Mouse (Mus musculus) retina, embryonic 14.5 days (tissue): ENCODE data around the gene Mapkapk3.
A peak's percentile ranks its signal among the peaks of the same experiment; 100 is the strongest.
"Not testable (repeated sequence)": the region's sequence is repeated elsewhere in the genome, so short reads cannot be mapped to it uniquely, and the experiment has no call there.

Experiments
- DNase-seq: peaks from one replicate; pipeline ENCODE4 v3.0.0-alpha.2; 2015; ENCODE audit warnings: low spot score

The Mapkapk3 gene

DNA sequence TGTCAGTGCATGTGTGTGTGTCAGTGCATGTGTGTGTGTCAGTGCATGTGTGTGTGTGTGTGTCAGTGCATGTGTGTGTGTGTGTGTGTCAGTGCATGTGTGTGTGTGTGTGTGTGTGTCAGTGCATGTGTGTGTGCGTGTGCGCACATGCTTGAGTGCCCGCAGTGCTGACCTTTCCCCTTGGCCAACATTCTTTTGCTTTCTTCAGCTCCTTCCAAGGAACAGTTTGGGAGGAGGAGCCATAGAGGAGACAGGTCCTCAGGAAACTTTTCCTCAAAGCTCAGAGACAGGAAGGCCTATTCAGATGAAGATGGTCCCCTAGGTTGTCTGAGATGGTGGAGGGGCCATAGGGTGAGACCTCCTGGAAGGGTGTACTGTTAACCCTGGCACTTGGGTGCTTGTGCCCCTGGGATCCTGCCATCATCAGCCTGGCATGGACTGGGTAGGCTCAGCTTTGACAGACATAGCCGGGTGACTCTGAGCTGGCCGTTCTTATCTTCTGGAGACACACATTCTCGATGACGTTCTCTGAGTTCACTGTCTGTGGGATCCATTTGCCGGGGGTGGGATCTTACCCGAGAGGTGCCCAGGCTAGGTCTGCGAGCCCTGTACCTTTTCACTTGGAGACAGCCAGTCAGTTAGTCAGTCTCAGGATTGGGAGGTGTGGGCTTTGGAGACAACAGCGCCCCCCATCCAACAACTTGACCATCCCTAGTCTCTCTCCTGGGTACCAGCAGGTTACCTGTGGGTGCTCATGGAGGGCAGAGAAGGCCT is 17.6 kb upstream of the Mapkapk3 start:
- DNase-seq = no peak

DNA sequence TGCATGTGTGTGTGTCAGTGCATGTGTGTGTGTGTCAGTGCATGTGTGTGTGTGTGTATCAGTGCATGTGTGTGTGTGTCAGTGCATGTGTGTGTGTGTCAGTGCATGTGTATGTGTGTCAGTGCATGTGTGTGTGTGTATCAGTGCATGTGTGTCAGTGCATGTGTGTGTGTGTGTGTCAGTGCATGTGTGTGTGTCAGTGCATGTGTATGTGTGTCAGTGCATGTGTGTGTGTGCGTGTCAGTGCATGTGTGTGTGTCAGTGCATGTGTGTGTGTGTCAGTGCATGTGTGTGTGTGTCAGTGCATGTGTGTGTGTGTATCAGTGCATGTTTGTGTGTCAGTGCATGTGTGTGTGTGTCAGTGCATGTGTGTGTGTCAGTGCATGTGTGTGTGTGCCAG is 17.0 kb upstream of the Mapkapk3 start:
- not testable (repeated sequence) for DNase-seq

DNA sequence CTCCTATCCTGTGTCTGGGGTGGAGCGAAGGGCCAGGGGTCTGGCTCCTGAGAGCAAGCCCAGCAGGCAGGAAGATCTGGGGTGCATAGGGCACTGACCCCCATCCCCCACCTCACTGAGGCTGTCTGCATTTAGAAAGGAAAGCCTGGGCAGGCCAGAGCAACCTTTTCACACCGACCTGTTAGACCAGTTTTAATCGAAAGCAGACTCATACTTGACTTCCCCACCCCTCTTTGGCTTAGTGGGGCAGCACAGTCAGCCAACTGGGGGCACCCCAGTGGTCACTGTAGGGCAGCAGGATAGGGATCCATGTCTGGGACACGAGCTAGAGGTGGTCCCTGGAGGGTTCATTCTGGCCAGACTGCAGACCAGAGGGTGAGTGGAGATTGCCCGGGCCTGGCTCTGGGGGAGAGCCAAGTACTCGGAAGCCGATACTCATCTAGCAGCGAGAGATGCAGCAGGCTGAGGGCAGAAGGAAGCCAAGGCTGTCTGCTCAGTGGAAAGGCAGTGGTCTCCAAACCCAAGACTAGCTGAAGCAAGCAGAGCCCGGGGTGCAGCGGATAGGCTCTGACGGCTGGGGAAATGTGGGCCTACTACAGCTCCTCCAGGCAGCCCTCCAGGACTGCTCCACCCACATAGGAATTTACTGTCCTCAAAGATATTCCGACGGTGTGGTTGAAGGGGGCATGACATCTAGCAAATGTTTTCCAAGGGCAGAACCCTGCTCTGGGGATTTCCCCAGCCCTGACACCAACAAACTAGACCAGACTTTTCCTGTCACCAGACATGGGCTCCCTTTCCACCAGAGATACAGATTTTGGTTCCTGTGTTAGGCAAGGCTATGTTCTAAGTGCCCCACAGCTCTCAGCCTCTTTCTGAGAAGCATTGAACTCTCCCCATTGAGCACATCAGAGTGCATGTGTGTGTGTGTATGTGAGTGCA is 16.2 kb upstream of the Mapkapk3 start:
- no peak for DNase-seq

DNA sequence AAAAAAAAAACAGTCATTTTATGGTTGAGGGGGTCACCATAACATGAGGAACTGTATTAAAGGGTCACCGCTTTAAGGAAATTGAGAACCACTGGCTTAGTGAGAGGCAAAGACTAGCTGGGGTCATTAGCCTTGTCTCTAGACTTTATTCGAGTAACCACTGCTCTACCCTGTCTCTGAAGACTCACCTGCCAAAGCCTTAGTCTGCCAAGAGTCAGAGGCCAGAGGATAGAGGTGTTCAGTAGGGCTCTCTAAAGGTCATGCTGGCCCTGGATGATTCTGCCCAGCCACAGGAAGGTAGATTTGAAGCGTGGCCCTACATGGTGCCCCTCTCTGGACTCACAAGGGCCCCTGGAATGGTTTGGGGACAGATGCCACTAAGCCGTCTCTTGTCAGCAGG is 15.3 kb upstream of the Mapkapk3 start:
- DNase-seq = no peak

DNA sequence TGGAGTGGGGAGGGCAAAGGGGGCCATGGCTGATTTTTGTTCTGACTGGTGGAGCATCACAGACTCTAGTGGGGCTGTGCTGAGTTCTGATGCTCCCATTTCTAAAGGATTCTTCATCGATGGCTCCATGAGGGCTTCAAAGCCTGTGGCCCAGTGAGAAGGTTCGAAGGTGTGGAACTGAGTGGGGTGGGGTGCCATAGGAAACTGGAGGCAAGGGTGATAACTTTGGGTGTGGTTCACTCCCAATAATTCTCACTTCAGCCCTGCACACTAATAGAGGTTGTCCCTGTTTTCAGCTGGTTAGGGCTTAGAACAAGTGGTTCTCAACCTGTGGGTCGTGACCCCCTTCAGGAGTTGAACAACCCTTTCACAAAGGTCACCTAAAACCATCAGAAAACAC is 14.7 kb upstream of the Mapkapk3 start:
- no peak for DNase-seq

DNA sequence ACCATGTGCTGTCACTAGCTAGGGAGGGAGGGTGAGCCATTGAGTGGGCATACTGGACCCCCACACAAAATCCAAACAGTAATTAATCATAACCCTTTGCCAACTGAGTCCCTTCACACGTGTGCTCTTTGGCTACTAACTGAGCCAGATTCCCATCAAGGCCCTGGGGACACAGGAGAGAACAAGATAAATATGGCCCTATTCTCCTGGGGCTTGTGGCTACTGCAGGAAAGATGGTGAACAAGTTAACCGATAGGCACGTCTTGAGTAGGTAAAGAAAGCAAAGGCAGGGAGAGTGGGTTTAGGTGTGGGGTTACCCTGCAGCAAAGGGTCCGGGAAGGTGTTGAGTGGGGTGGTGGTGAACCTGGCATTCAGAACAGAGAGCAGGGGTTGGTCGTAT is 14.2 kb upstream of the Mapkapk3 start:
- no peak for DNase-seq

DNA sequence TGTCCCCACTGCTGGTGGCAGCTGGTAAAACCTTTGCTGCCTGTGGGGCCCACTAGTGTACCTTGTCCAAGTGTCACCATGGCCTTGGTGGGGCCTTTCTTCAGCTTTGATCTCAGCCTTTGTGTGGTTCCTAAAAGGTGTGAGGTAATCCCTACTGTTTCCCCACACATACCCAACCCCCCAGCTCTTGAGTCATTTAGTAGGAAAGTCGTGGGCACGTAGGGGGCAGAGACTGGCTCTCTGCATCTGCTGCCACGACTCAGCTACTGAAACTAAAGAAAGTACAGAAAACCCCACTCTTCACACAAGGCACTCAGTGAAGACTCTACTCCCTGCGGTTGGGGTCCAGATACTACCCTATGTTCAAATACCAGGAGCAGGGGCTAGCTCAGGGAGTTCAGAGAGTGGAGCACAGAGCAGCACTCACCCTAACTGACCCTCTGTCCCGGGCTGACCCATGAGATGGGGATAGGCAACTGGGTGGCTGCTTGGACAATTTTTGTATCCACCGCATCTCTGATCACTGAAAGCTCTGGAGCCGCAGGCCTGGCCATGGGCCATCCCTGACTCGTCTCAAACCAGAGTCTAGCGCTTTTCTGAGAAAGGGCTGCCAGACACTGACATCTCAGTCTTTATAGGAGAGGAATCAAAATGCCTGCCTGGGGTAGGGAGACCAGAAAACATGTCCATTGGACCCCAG is 13.6 kb upstream of the Mapkapk3 start:
- no peak for DNase-seq

DNA sequence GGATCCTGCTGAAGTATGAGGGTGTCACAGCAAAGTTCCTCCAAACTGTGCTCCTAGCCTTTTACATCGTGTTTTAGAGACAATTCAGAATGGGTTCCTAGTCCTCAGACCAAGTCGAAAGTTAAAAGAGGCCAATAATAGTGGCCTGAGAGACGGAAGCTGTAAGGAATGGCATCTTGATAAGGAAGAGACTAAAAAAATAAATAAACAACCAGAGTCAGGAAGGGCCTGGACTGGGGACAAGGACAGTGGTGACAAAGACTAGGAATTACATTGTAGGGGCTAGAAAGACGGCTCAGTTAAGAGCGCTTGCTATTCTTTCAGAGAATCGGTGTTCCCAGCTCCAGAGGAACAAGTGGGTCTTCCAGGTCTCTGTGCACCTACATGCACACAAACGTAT is 12.9 kb upstream of the Mapkapk3 start:
- DNase-seq = no peak

DNA sequence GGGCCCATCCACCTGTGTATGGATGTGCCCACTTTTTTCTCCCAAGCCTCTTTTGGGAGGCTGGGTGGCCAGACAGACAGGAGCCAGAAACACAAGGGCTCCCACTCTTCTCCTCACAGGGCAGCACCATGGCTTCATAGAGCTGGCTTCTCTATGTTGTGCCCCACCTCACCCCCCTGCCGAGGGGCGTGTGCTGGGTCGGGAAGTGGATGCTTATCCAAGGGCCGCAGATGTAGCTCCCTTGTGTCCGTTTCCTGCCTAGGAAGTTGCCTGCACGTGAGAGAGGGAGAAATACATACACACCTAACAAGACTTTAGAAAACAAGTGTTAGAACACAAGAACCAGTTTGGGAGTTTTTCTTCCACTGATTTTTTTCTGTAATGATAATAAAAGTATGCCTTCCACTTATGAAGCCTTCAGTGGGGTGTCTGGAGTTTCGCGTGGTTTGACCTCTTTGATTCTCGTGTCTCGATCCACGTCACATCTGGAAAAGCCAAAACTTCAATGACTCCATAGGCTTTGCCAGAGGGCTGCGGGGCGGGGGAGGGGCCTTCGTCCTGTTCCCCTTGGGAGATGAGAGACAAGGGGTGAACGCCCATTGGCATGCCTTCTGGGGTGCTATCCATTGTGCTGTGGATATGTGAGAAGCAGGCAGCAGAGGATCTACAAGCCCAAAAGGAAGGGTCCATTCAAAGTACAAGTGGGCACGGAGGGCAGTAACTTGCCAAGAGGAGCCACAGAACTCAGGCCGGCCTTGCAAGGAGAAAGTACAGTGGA is 12.1 kb upstream of the Mapkapk3 start:
- DNase-seq = no peak

DNA sequence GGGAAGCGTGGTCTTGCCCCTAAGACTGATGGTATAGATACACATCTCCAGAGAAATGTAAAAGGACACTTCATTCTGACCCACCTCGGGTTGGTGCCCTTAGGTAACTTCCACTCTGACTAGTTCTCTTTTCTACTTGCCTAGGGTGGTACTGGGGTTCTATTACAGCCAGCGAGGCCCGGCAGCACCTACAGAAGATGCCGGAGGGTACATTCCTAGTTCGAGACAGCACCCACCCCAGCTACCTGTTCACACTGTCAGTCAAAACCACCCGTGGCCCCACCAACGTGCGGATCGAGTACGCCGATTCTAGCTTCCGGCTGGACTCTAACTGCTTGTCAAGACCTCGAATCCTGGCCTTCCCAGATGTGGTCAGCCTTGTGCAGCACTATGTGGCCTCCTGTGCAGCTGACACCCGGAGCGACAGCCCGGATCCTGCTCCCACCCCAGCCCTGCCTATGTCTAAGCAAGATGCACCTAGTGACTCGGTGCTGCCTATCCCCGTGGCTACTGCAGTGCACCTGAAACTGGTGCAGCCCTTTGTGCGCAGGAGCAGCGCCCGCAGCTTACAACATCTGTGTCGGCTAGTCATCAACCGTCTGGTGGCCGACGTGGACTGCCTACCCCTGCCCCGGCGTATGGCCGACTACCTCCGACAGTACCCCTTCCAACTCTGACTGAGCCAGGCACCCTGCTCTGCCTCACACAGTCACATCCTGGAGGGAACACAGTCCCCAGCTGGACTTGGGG is 10.7 kb upstream of the Mapkapk3 start:
- no peak for DNase-seq

DNA sequence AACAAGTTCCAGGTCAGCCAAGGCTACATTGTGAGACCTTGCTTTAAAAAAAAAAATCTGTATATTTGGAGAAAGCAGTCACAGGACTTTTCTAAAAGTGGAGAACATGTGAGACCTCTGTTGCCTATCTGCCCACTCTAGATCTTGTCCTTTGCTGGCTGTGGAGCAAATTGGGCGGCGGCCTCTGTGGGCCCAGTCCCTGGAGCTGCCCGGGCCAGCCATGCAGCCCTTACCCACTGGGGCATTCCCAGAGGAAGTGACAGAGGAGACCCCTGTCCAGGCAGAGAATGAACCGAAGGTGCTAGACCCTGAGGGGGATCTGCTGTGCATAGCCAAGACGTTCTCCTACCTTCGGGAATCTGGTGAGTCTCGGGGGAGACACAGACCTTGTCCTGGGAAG is 10.1 kb upstream of the Mapkapk3 start:
- no peak for DNase-seq

DNA sequence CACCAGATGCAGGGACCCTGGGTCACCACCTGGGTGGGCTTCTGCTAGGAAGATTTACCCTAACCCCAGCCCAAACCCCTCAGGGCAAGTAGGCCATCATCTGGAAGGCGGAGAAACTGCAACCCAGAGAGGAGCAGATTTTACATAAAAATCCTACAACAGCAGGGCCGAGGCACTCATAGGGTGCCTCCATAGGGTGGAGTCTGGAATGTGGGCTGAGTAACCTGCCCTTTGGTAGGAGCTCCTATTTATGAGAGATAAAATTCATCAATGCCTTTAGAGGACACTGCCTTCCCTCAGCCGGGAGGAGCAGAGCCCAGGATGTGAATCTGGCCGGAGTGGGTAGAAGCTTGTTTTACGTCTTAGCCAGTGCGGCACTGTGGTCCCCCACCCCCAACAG is 9.2 kb upstream of the Mapkapk3 start:
- DNase-seq = no peak

DNA sequence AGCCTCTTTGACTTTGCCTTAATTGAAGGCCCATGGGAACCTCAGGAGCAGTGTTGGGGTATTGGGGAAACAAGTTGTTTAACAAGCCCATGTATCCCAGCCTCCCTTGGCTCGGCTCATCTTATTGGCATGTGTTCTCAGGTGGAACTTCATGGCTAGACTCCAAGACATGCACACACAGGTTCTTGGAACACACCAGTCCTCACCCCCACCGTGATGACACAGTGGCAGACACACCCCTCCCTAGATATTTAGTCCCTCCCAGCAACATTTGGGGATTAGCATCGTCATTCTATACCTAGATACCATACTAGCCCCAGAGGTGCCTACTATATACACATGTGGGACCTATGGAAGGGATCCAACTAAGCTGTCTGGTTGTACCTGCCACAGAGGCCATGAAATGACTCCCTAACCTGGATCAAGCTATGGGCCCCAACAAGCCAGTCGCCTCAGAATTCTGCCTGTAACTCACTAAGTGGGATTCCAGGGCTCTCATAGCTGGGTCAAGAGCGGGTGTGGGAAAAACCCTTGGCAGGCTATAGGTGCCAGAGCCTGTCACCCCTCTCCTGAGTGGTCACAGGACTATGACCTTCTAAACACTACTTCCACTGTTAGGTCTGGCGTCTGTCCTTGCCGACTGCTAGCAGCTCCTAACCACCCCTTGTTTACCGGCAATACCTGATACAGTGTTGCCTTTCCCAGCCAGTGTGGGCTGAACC is 8.5 kb upstream of the Mapkapk3 start:
- no peak for DNase-seq

DNA sequence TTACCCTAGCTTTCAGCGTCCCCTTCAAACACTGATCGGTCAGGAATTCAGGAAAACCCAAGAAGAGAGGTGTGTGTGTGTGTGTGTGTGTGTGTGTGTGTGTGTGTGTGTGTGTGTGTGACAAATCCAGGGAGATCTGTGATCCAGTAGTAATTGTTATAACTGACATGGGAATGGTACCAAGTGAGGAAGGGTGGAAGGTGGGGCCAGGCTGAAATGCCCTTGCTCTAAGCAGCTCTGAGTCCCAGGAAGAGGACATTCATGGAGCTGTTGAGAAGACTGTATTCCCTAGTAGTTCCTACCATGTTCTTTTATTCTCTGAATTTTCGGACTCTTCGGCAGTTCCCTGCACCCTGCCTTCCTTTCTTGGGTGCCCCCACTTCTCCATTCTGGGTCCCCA is 8.0 kb upstream of the Mapkapk3 start:
- no peak for DNase-seq

DNA sequence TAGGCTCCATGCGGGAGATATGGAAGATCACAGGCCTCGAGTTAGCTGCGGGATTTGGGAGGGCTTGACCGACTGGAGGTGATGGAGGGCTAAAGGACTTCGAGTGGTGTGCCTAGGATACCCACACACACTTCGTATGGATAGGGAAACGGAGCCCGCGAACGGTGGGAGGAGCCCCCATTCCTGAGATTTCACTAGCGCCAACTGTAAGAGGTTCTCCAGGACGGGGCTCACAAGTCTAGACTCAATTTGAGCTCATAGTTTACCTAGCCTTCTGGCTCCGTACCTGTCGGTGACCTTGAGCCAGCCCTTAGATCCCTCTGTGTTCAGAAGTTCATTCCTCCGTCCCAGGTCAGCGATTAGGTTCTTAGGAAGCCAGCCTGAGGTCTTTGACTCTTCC is 7.4 kb upstream of the Mapkapk3 start:
- no peak for DNase-seq

DNA sequence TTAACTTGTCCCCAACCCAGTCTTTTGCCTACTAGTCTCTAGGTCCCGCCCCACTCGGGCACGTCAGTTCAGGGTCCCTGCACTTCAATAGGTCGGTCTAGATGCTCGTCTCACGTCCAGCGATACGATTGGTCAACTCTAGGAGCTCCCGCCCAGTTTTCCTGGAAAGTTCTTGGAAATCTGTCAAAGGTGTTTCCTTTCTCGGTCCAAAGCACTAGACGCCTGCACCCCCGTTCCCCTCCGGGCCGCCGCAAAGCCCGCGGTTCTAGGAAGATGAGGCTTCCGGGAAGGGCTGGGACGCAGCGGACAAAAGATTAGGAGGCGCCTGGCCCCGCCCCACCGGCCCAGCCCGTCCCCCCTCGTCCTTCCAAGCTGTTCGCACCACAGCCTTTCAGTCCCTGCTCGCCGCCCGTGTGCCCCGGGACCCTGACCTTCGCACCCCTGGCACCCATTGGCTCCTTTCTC is 6.9 kb upstream of the Mapkapk3 start:
- peak; percentile 98 for DNase-seq

DNA sequence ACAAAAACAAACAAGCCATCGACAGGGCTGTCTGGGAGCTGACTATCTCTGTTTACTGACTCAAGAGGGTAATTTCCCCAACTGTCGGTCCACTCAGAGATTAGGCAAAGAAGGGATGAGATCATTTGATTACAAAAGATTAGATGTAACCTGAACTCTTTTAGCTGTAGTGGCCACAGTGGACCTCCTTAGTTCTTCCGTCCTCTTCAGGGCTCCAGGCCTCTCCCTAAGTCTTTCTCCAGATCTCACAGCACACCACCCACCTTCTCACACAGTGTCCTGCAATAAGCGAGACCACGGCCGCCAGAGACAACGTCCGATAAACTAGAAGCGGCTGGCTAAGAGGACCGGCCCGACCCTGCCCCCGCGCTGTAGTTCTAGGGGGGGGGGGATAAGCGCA is 6.4 kb upstream of the Mapkapk3 start:
- no peak for DNase-seq

DNA sequence AAGGTAGTCTGAATTCAATTTTAAA is 6.2 kb upstream of the Mapkapk3 start, which contains the start of gene Cish:
Gene Cish, plus strand, starts transcription at position 11 of the 25 bp plus-strand sequence.
- no peak for DNase-seq

DNA sequence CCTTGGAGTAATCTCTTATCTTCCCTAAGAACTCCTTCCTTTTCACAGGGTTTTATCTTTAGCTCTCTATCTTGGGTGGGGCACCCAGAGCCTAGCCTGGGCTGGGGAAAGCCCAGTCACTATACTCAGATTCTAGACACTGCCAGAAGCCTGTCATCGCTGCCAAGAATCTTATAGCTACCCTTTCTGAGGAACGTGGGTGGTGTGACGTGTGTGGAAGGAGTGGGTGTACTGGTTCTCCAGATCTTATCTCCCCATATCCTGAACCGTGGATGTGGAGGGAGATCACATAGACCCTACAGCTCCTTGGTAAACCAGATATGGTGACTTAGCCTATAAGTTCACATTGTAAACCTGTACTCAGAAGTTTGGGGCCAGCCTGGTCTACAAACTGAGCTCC is 5.9 kb upstream of the Mapkapk3 start:
- no peak for DNase-seq

DNA sequence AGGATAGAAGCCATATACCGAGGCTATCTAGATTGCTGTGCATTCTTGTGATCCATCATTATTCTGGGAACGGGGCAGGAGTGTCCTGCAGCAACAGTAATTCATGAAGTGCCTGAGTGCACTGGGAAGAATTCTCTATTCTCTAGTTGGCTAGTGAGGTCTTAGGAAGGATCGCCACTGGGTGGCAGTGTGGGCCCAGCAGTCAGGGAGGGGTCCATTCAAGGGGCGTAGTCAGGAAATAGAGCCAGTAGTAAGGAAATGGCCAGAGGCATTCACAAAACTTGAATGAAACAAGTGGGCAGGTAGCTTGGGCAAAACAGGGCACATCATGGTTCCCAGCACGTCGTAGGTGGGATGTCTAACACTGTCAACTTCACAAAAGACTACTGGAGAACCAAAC is 4.6 kb upstream of the Mapkapk3 start:
- peak; percentile 81 for DNase-seq

DNA sequence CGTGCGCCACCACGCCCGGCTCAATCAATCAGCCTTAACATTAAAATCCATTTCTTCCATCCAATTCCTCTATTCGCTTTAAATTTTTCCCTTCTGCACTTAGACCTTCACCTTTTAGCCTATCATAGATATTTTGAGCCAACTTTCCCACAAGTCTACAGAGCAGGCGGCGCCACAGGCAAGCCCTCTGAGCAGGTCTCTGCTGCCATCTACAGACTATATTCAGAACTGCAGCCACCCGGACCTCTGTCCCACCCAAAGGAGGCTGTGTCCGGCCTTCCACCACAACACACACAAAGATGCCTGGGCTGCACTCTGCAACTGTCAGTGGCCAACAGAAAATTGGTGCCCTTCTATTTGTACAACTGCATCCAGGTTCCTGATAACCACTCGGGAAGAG is 1.2 kb upstream of the Mapkapk3 start:
- DNase-seq = peak; percentile 90
